Mouse (Mus musculus): ENCODE results near the gene Clstn3.
"Not testable (repeated sequence)": the region's sequence is repeated elsewhere in the genome, so short reads cannot be mapped to it uniquely, and the experiment has no call there.

Gene Clstn3

DNA sequence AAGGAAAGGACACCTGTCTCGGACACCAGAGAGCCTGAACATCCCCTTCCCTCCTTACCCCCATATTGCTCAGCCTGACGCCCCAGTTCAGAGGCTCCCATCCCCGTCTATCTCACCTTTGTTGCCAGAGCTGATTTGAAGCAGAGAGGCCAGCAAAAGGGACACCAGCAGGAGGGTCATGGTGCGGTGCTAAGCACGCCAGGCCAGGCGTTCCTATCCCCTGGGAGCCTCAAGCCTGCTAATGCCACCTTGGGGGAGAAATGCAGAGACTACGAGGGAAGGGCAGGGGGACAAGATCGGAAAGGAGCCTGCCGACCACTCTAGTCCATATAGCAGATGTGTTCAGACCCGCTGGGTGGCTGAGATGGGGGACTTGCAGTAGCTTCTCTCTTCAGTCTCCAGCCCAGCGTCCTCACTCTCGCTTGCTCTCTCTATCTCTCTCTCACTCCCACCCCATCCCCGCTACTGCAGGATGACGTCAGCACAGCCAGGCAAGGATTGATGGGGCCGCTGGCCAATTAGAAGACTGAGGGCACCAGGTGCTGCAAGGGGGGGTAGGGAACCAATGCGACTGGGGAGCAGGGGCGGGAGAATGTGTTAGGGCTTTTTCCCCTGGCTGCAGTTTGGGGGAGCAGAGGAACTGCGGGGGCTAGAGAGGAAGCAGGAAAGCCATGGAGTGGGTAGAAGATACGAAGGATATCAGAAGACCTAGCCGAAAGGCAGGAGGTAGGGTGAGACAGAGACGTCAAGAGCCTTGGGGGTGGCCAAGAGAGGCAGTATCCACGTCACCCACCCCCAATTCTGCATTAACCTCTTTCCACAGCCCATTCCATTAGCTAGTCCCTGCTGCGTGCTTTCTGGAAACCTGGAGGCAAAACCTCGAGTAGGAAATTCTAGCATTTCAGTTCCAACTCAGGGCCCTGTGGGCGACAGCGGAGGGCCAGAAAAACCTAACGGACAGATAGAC lies at the start of gene Clstn3:
Gene Clstn3, minus strand, starts transcription at position 490 of the 967 bp plus-strand sequence.
- peak; percentile 94 for DNase-seq

DNA sequence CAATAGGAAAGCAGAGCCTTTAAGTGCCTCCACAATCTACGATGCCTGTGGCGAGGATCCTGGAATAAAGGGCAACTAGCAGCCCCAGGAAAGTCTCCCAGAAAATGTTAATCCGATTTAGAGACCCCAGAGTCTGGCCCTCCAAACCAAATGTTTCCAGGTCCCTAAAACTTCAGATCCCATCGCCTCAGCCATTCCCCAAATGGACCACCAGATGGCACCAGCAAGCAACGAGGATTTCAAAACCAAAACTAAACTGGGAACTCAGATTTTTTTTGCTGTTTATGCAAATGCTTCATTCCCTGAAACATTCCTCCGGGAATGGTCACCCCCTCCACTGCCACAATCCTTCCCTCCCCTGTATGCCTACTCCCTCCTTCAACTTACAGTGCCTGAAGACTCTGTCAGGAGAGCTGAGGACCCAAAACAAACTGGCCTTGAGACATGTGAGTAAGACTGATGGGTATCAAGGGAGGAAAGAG lies 47.8 kb upstream of the Clstn3 start, which contains the start of gene C1ra:
Gene C1ra, plus strand, starts transcription at position 51 of the 482 bp plus-strand sequence.
- peak; percentile 23 for DNase-seq

DNA sequence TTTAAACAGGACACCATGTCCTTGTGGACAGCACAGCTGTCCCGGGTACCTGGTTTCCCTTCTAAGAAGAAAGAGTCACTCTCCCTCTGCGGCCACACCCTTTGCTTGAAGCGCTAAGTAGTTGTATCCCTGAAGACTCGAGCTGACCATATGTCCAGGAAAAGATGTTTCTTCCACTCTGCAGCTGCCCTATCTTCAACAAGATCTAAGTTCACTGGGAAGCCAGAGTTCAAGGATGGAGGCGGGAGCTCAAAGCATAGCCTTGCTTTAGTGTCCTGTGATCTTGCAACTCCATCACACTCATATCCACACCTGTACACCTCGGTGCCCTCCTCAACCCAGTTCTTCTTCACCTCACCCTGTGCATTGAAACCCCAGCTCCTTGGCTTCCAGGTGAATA lies 47.3 kb upstream of the Clstn3 start:
- DNase-seq: no peak

DNA sequence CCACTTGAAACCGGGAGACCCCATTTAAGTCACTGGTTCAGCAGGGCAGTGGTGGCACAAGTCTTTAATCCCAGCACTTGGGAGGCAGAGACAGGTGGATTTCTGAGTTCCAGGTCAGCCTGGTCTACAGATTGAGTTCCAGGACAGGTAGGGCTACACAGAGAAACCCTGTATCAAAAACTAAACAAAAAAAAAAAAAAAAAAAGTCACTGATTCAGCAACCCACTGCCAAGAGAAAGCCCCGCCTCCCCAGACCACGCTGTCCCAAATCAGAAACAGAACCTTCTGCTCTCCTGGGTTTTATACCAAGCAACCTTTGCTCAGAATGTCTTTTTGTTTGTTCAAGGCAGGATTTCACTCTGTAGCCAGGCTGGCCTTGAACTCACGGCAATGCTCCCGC lies 44.6 kb upstream of the Clstn3 start:
- not testable (repeated sequence) for DNase-seq

DNA sequence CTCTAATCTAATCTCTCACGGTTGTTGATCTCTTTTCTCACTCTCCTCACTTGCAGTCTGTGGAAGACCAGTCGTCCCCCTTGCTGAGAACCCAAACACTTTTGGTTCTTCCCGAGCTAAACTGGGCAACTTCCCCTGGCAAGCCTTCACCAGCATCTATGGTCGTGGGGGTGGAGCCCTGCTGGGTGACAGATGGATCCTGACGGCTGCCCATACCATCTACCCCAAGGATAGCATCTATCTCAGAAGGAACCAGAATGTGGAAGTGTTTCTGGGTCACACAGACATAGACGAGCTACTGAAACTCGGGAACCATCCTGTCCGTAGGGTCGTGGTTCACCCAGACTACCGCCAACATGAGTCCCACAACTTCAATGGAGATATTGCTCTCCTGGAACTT lies 43.7 kb upstream of the Clstn3 start:
- peak; percentile 38 for DNase-seq

DNA sequence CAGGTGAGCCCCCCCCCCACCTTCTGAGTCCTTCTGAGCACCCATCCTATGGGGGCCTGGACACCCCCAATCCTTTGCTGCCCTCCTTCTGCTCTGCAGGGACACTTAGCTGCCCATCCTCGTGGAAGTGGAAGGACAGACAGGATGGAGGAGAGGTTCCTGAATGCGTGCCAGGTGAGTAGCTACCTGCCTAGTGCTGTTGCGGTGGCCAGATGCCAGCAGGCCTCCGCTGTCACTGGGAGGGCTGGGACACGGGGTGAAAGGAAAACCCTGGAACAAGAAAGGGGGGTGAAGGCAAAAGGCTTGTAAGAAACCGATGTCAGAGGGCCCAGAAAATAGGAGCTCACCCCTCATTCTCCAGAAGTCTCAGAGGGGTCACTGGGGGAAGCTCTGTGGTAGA lies 42.4 kb upstream of the Clstn3 start:
- DNase-seq: no peak

DNA sequence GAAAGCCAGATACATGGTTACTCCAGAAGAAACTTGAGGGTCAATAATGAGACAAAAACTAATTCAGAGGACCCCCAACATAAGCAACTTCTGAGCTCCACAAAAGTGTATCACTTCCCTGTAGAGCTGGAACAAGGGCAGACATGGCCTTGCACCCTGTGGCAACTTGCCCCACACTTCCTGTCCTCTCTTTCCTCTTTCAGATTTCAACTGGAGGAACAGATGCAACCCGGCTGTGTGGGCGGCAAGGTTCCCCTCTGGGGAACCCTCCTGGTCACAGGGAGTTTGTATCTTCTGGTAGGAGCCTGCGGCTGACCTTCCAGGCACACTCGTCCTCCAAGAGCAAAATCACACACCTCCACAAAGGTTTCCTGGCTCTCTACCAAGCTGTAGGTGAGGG lies 40.4 kb upstream of the Clstn3 start:
- DNase-seq: peak; percentile 73

DNA sequence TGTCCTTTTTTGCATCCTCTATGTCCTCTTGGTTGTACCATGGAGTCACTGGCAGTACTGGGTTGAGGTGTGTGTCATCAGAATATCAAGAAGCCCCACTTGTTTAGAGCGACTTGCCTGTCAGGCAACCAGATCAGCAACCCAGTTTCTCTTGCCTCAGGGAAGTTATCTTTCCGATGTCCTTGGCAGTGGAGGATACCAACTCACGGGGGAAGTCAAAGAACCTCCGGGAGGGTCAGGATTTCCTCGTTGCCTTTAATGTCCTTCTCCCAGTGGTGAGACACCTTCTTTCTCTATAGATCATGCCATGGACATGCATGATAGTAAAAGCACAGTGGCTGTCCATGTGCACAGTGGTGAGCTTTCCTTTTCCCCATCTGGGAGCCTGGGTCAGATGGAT lies 37.4 kb upstream of the Clstn3 start:
- DNase-seq: no peak

DNA sequence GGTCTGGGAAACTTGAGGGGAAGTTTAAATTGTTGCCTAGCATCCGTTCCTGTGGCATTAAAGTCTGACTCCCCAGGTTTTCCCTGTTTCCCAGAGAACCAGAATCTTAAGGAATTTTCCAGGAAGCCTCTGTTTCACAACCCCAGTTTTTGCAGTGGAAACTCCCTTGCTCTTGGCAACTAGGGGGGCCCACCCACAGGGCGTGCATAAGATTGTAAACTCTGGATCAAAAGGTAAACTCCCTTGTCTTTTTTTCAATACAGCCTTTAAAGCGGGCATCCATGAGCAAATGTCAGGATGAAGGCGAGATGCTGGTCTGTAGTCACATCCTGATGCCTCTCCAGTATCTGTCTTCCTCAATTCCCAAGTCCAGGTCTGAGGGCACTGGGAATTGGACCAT lies 36.9 kb upstream of the Clstn3 start:
- DNase-seq: no peak

- no peak for DNase-seq
Observed at GRCm38 (mm10) chr6:124499914-124500566, 35.4 kb upstream of the Clstn3 start.

DNA sequence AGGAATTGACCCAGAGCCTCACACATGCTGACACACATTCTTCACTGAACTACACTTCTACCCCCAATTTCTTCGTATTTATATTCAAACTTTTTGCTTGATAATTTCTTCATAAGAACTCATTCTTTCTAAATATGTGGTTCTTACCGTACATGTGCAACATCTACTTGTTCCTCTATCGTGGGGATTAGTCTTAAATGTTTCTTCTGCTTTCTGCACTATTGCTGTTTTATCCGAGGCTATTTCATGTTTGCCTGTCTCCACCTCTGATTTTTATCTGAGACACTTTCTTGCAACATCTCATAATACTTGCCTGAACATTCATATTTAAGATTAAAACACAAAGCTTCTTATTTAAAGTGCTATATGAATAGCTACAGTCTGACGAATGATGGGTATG lies 31.5 kb upstream of the Clstn3 start:
- no peak for DNase-seq

DNA sequence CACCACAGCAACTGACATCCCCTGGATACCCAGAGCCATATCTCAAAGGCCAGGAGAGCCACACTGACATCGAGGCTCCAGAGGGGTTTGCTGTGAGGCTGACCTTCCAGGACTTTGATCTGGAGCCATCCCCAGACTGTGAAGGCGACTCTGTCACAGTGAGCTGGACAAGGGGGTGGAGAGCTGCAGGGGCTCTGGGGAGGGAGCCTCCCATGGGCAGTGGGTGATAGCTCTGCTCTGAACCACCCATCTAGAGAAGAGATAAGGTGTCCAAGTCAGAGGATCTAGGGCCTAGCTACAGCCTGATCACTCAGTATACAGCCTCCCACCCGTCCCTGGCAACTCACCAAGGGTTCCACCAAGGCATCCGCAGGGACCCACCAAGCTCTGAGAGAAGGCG lies 29.3 kb upstream of the Clstn3 start:
- no peak for DNase-seq

- DNase-seq: peak; percentile 56
Observed at GRCm38 (mm10) chr6:124492842-124493561, 28.4 kb upstream of the Clstn3 start, which contains the start of gene C1rl. C1rl (plus strand) TSS chr6:124493113.

DNA sequence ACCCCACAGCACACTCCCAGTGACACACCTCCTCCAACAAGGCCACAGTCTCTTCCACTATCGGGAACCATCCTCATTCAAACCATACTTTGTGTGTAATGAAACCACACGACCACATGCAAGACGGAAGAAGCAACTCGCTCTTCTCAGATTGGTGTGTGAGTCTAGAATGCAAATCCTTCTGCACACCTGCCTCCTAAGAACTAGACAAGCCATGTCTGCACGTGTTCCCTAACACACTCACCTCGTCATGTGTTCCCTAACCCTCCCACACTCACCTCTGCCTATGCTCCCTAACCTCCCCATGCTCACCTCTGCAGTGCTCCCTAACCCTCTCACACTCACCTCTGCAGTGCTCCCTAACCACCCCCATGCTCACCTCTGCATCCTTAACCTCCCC lies 26.8 kb upstream of the Clstn3 start:
- DNase-seq: no peak

DNA sequence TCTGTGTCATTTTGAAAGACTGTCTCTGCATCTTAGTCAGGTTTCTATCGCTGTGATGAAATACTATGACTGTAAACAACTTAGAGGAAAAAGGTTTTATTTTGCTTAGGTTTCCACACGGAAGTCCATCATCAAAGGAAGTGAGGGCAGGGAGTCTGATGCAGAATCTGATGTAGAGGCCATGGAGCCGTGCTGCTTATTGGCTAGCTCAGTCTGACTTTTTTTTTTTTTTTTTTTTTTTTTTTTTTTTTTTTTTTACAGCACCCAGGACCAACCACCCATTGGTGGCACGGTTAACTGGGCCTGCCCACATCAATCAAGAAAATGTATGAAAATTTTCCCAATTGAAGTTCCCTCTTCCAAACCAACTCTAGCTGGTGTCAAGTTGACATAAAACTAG lies 24.4 kb upstream of the Clstn3 start:
- DNase-seq: no peak

GRCm38 (mm10) chr6:124487509-124487908 lies 22.9 kb upstream of the Clstn3 start:
- no peak for DNase-seq

- no peak for DNase-seq
Observed at GRCm38 (mm10) chr6:124485414-124486144, 21.0 kb upstream of the Clstn3 start.

DNA sequence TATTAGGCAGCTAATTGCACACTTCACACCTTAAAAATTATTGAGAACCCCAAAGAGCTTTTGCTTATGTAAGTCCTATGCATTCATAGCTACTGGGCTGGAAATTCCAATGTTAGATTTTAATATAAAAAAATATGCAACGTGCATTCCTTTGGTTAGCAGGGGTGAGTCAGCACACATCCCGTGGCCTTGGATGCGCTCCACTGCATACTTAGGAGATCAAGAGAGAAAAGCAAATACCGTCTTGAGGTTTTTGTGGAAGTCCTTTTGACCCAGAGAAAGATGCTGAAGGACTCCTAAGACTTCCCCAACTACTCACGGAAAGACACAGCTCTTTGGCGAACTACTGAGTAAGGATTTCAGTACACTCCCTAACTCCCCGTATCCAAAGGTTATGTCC lies 20.3 kb upstream of the Clstn3 start:
- DNase-seq: no peak

DNA sequence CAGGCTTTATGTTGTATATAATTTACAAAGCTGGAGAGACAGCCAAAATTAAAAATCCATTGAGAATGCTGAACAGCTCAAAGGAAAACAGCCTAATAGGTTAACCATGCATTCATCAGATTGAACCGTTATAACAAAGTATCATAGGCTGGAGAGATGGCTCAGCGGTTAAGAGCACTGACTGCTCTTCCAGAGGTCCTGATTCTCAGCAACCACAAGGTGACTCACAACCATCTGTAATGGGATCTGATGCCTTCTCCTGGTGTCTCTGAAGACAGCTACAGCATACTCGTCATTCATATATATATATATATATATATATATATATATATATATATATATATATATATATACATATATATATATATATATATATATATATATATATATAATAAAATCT lies 19.2 kb upstream of the Clstn3 start:
- DNase-seq: not testable (repeated sequence)

DNA sequence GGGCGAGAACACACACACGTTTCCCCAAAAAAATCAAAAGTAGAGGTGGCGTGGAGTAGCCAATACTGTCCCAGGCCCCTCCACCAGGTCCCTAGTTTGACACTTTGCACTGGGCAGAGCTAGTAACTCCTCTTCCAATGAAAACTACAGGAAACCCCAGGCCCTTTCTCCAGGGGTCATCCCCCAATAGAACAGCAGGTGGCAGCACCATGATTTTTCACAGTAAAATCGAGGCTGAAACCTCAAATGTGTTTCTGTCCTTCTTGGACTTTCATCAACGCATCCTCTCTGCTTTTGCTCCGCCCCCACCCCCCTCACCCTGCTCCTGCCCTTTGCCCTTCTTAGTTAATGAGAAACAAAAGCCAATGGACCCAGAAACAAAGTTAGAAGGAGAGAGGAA lies 17.0 kb upstream of the Clstn3 start:
- DNase-seq: no peak

DNA sequence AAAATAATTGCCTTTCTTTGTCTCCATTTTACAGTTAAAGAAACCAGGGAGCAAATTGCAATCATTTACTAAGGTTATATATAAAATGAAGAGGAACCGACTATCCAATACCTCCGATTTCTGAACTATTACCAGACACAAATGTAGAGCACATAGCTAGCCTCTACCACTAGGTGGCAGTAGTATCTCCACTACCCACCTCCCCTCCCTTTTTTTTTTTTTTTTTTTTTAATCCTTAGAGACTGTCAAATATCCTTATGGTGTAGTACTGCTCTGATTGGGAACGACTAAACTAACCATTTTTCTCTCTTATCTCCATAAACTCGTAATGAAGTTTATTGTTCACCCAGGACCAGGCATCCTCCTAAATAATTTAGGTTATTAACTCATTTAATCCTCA lies 15.7 kb upstream of the Clstn3 start:
- no peak for DNase-seq

GRCm38 (mm10) chr6:124479573-124479930 lies 15.0 kb upstream of the Clstn3 start:
- DNase-seq: no peak
